Mouse (Mus musculus): ENCODE data around the gene Pphln1.

DNA sequence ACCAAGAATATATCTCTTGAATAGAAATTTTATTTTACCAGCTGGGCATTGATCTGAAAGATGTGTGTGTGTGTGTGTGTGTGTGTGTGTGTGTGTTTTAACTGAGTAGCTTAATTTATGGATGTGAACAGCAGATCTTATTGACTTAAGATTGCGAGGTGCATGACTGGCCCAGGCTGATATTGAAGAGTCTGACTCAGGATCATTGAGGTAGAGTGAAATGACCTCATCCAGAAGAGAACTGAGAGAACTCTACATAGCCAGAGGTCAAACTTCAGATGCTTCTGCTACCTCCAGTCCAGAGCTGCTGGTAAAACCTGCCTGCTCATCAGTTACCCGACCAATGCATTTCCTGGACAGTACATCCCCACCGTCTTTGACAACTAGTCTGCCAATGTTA, 14.3 kb downstream of the Pphln1 start:
- TF ChIP-seq CEBPB (IDR thresholded peaks at IDR 0.05; ENCODE audit: low read depth) (no peak), CTCF (IDR thresholded peaks at IDR 0.05; ENCODE audit: control insufficient read depth, insufficient read depth, insufficient read length) (no peak), MAX (IDR thresholded peaks at IDR 0.05) (no peak), MYOD1 (IDR thresholded peaks at IDR 0.05; ENCODE audit: control insufficient read depth, insufficient read length, low read depth) (no peak)

All from C2C12 (cell line).